Mouse (Mus musculus) liver, postnatal 0 days (tissue): ENCODE data around the gene Rgma. TPM values are rescaled to one million over a fixed set of nuclear protein-coding genes. Genes with fewer than 3 reads are reported as not detected.

Experiments
- ATAC-seq: fragments of 200-750 bp; cut with Nextera tagmentation; 2 replicates; pipeline ENCODE4 v1.8.0; 2017; ENCODE audit warnings: mild to moderate bottlenecking, moderate library complexity
- DNase-seq: peaks from one replicate; pipeline ENCODE4 v3.0.0-alpha.2; 2016
- H3K27ac ChIP-seq: fragments of 300-500 bp; sonication (generic); 2 replicates; pipeline ENCODE4 v1.5.1; 2014; ENCODE audit warnings: antibody characterized with exemption, moderate library complexity, mild to moderate bottlenecking, low read depth
- H3K27me3 ChIP-seq: fragments of 300-500 bp; sonication (generic); 2 replicates; pipeline ENCODE4 v1.6.1; 2014; ENCODE audit warnings: low read length, control low read depth, mixed read lengths; ENCODE audit not compliant: insufficient read depth
- H3K36me3 ChIP-seq: fragments of 300-500 bp; sonication (generic); replicated peaks from 2 replicates; pipeline ENCODE4 v1.6.1; 2014; ENCODE audit warnings: mild to moderate bottlenecking, control low read depth, low read length, moderate library complexity, mixed read lengths; ENCODE audit not compliant: insufficient read depth
- H3K4me1 ChIP-seq: fragments of 300-500 bp; sonication (generic); 2 replicates; pipeline ENCODE4 v1.6.1; 2014; ENCODE audit warnings: antibody characterized with exemption, mild to moderate bottlenecking, control low read depth; ENCODE audit not compliant: insufficient read depth
- H3K4me2 ChIP-seq: fragments of 300-500 bp; sonication (generic); 2 replicates; pipeline ENCODE4 v1.6.1; 2014; ENCODE audit warnings: low read depth, mild to moderate bottlenecking, low read length, moderate library complexity, mixed read lengths
- H3K4me3 ChIP-seq: fragments of 300-500 bp; sonication (generic); 2 replicates; pipeline ENCODE4 v1.5.1; 2014; ENCODE audit warnings: low read depth, low read length
- H3K9ac ChIP-seq: fragments of 300-500 bp; sonication (generic); replicated peaks from 2 replicates; pipeline ENCODE4 v1.6.1; 2014; ENCODE audit warnings: mild to moderate bottlenecking, moderate library complexity
- H3K9me3 ChIP-seq: fragments of 300-500 bp; sonication (generic); 2 replicates; pipeline ENCODE4 v1.6.1; 2016; ENCODE audit warnings: mild to moderate bottlenecking, control low read depth, low read length, mixed read lengths
- CTCF ChIP-seq: sonication (generic); IDR thresholded peaks from 2 replicates; pipeline ENCODE4 v1.5.1; 2016; ENCODE audit warnings: antibody characterized with exemption, low read depth
- EP300 ChIP-seq: IDR thresholded peaks from 2 replicates; pipeline ENCODE4 v1.6.1; 2016; ENCODE audit warnings: antibody characterized with exemption, low read depth, mild to moderate bottlenecking
- WGBS: fragments of 180-500 bp; shearing (Covaris S2); extraction: QIAGEN DNeasy Blood & Tissue Kit; methylation state at CpG from one replicate; pipeline ENCODE4 v1.1.7; 2014; ENCODE audit not compliant: insufficient replicate concordance; 5-methylcytosine and 5-hydroxymethylcytosine counted together
- polyA plus RNA-seq: library from polyadenylated mRNA; unstranded; fragments of >200 nt; fragmentation: Nextera tagmentation; extraction: Ambion mirVana; gene quantifications from 2 replicates; pipeline ENCODE4 v1.2.1, GENCODE M21; 2015

Rgma gene
- polyA plus RNA-seq: 0.12 TPM in 2 replicates

DNA sequence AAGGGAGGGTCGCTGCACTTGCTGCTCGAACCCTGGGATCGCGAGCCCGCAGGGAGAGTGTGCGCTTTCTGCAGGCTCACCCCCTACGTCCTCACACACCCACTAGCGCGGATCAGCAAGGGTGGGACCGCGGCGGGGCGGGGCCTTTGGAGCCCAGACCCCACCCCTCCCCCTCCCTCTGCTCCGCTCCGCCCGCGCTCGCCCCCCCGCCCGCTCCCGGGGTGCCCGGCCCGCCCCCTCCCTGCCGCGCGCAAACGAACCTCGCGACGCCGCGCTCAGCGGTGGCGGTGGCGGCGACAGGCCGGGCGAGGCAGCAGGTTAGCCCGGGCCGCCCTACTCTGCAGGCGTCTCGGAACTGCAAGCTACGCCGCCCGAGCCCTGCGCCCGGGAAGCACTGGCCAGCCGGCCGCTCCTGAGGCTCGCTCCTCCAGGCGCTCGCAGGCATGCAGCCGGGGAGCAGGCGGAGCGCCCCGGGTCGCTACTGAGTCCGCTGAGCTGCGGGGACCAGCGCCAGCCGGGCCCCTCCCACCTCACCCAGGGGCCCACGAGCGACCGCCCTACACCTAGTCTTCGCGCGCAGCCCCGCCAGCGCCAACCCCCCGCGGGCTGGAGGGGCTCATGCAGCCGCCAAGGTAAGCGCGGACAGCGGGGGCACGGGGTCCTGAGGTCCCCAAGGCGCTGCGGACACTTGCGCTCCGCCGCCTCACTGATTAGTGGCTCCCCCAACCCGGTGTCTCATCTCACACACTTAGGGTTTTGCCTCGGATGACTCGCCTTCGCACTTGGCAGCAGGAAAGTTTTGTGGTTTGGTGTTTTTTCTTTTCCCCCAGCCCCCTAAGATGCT lies at the start of gene Rgma:
Gene Rgma (plus strand): TSS at position 253 of the 844 bp plus-strand sequence.
- no peak for ATAC-seq
- Histone ChIP-seq H3K4me3 (peak within 1 kb of the TSS; percentile 43), H3K27me3 (peaks cover 73% of the 10 kb centered on the region), H3K4me2 (peak within 1 kb of the TSS; percentile 75), H3K36me3 (no peaks in the 10 kb centered on the region), H3K27ac (no peak within 1 kb of the TSS), H3K9ac (no peak within 1 kb of the TSS), H3K9me3 (no peaks in the 10 kb centered on the region), H3K4me1 (peaks cover 14% of the 10 kb centered on the region)
- TF ChIP-seq CTCF (no peak), EP300 (no peak)
- WGBS: 1% methylated on average over 51 of the region's 85 CpGs
- peak; percentile 26 for DNase-seq

- DNase-seq (no peak), ATAC-seq (no peak)
- H3K9me3 ChIP-seq: no peaks in the 10 kb centered on the region
- WGBS: 83% methylated on average over 14 of the region's 14 CpGs
- H3K4me1 ChIP-seq: no peaks in the 10 kb centered on the region
- no peak overlapping the region for H3K4me3 ChIP-seq
- H3K36me3 ChIP-seq: no peaks in the 10 kb centered on the region
- no peaks in the 10 kb centered on the region for H3K27me3 ChIP-seq
- H3K27ac ChIP-seq: no peak overlapping the region
- H3K4me2 ChIP-seq: no peak overlapping the region
- no peak overlapping the region for H3K9ac ChIP-seq
- no peak for TF ChIP-seq EP300
- TF ChIP-seq CTCF: no peak
Measured at GRCm38 (mm10) chr7:73326236-73326635, 49.1 kb upstream of the Rgma start.

DNA sequence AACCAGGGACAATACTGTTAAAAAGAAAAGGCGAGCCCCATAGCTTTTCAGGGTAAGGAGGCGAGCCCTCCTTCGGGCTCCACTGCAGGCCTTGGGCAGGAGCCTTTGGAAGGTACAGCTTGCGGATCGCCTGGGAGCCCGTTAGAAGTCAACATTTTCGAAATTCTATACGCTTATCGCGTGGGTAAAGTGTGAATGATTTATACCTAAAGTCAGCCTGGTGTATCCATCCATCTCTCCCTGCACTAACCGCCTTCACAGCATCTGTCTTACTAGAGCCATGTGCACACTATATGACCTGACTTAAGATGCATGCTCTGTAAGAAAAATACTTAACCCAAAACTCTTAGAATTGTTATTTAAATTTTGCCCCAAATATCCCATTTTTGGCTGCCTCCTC lies 48.6 kb upstream of the Rgma start:
- Histone ChIP-seq H3K9me3 (no peaks in the 10 kb centered on the region), H3K36me3 (no peaks in the 10 kb centered on the region), H3K27me3 (no peaks in the 10 kb centered on the region), H3K9ac (no peak overlapping the region), H3K4me3 (no peak overlapping the region), H3K4me1 (no peaks in the 10 kb centered on the region), H3K4me2 (no peak overlapping the region), H3K27ac (no peak overlapping the region)
- ATAC-seq (no peak), DNase-seq (no peak)
- TF ChIP-seq CTCF (no peak), EP300 (no peak)
- 85% methylated on average over 11 of the region's 11 CpGs for WGBS

GRCm38 (mm10) chr7:73327193-73327592 lies 48.1 kb upstream of the Rgma start:
- WGBS: 61% methylated on average over 8 of the region's 8 CpGs
- H3K27me3 ChIP-seq: no peaks in the 10 kb centered on the region
- H3K36me3 ChIP-seq: no peaks in the 10 kb centered on the region
- H3K4me2 ChIP-seq: no peak overlapping the region
- DNase-seq (no peak), ATAC-seq (no peak)
- H3K9ac ChIP-seq: no peak overlapping the region
- no peaks in the 10 kb centered on the region for H3K9me3 ChIP-seq
- H3K27ac ChIP-seq: no peak overlapping the region
- no peaks in the 10 kb centered on the region for H3K4me1 ChIP-seq
- no peak for TF ChIP-seq EP300
- no peak for TF ChIP-seq CTCF
- no peak overlapping the region for H3K4me3 ChIP-seq

GRCm38 (mm10) chr7:73327652-73328051 lies 47.7 kb upstream of the Rgma start:
- TF ChIP-seq EP300 (no peak), CTCF (no peak)
- ATAC-seq: no peak
- H3K36me3 ChIP-seq: no peaks in the 10 kb centered on the region
- no peak overlapping the region for H3K4me2 ChIP-seq
- no peak overlapping the region for H3K9ac ChIP-seq
- H3K27me3 ChIP-seq: no peaks in the 10 kb centered on the region
- 72% methylated on average over 5 of the region's 5 CpGs for WGBS
- no peak overlapping the region for H3K27ac ChIP-seq
- no peak overlapping the region for H3K4me3 ChIP-seq
- no peaks in the 10 kb centered on the region for H3K9me3 ChIP-seq
- no peaks in the 10 kb centered on the region for H3K4me1 ChIP-seq
- no peak for DNase-seq

- no peaks in the 10 kb centered on the region for H3K27me3 ChIP-seq
- no peak overlapping the region for H3K4me2 ChIP-seq
- H3K9ac ChIP-seq: no peak overlapping the region
- H3K36me3 ChIP-seq: no peaks in the 10 kb centered on the region
- no peak overlapping the region for H3K4me3 ChIP-seq
- DNase-seq (no peak), ATAC-seq (no peak)
- TF ChIP-seq CTCF (no peak), EP300 (no peak)
- H3K9me3 ChIP-seq: no peaks in the 10 kb centered on the region
- WGBS: 59% methylated on average over 5 of the region's 5 CpGs
- H3K27ac ChIP-seq: no peak overlapping the region
- no peaks in the 10 kb centered on the region for H3K4me1 ChIP-seq
Measured at GRCm38 (mm10) chr7:73328653-73329207, 46.6 kb upstream of the Rgma start.
